Mouse (Mus musculus) liver, embryonic 14.5 days (tissue): ENCODE measurements around the gene Rxra. TPM values are rescaled to one million over a fixed set of nuclear protein-coding genes. Genes with fewer than 3 reads are reported as not detected.
A peak's percentile ranks its signal among the peaks of the same experiment; 100 is the strongest.

ENCODE experiments used
- ATAC-seq: fragments of 200-750 bp; cut with Nextera tagmentation; 2 replicates; pipeline ENCODE4 v1.8.0; 2017; ENCODE audit warnings: moderate number of reproducible peaks, mild to moderate bottlenecking, moderate library complexity; ENCODE audit not compliant: insufficient read depth
- DNase-seq, 3 experiments: peaks; one replicate each; pipeline ENCODE4 v3.0.0-alpha.2; 2012 to 2013; ENCODE audit warnings: low read depth in 3 of 3, low spot score in 3 of 3
- H3K27ac ChIP-seq: fragments of 300-500 bp; sonication (generic); 2 replicates; pipeline ENCODE4 v1.5.1; 2014; ENCODE audit warnings: moderate library complexity, mild to moderate bottlenecking, control low read depth, inconsistent platforms
- H3K27me3 ChIP-seq: fragments of 300-500 bp; sonication (generic); 2 replicates; pipeline ENCODE4 v1.6.1; 2014; ENCODE audit warnings: mild to moderate bottlenecking, low read length, moderate library complexity; ENCODE audit not compliant: control insufficient read depth, insufficient read depth
- H3K36me3 ChIP-seq: fragments of 300-500 bp; sonication (generic); replicated peaks from 2 replicates; pipeline ENCODE4 v1.6.1; 2014; ENCODE audit warnings: low read depth; ENCODE audit not compliant: control insufficient read depth, insufficient read depth
- H3K4me1 ChIP-seq, 2 experiments: fragments of 200-500 bp in 1 of 2; fragments of 300-500 bp in 1 of 2; sonication (generic) in 1 of 2; replicated peaks; 2 replicates each; pipeline ENCODE4 v1.6.1; 2012 to 2014; ENCODE audit warnings: antibody characterized with exemption in 1 of 2, inconsistent platforms in 1 of 2, low read length in 1 of 2; ENCODE audit not compliant: control insufficient read depth in 2 of 2, insufficient read depth in 2 of 2
- H3K4me2 ChIP-seq: fragments of 300-500 bp; sonication (generic); 2 replicates; pipeline ENCODE4 v1.6.1; 2014; ENCODE audit warnings: low read depth, mild to moderate bottlenecking, control low read depth, moderate library complexity
- H3K4me3 ChIP-seq, 2 experiments: fragments of 200-500 bp in 1 of 2; fragments of 300-500 bp in 1 of 2; sonication (generic) in 1 of 2; 2 replicates each; pipeline ENCODE4 v1.5.1; 2012 to 2014; ENCODE audit warnings: low read depth in 2 of 2, low read length in 2 of 2, mild to moderate bottlenecking in 2 of 2, control low read depth in 1 of 2, inconsistent platforms in 1 of 2, moderate library complexity in 1 of 2; ENCODE audit not compliant: insufficient read depth in 1 of 2
- H3K9ac ChIP-seq: fragments of 300-500 bp; sonication (generic); replicated peaks from 2 replicates; pipeline ENCODE4 v1.6.1; 2014; ENCODE audit warnings: mild to moderate bottlenecking, control low read depth, moderate library complexity
- H3K9me3 ChIP-seq: fragments of 300-500 bp; sonication (generic); 2 replicates; pipeline ENCODE4 v1.6.1; 2016; ENCODE audit warnings: low read length, mixed read lengths; ENCODE audit not compliant: control insufficient read depth
- CTCF ChIP-seq: IDR thresholded peaks from 2 replicates; pipeline ENCODE4 v1.5.1; 2016; ENCODE audit warnings: antibody characterized with exemption, low read depth, control low read depth
- EP300 ChIP-seq: IDR thresholded peaks from 2 replicates; pipeline ENCODE4 v1.6.1; 2016; ENCODE audit warnings: antibody characterized with exemption, low read depth
- WGBS: fragments of 180-500 bp; shearing (Covaris S2); extraction: QIAGEN DNeasy Blood & Tissue Kit; methylation state at CpG from one replicate; pipeline ENCODE4 v1.1.7; 2014; ENCODE audit not compliant: insufficient replicate concordance; 5-methylcytosine and 5-hydroxymethylcytosine counted together
- polyA plus RNA-seq, 2 experiments: library from polyadenylated mRNA; depleted of rRNA in 1 of 2; stranded (reverse) in 1 of 2; unstranded in 1 of 2; fragments of >200 nt; fragmentation: Nextera tagmentation in 1 of 2; extraction: Ambion mirVana in 1 of 2; gene quantifications; 2 replicates each; pipeline versions ENCODE4 v1.2.1 to v1.2.3; 2012 to 2014

The Rxra gene
- polyA plus RNA-seq, 2 experiments, result 2.4 to 7.5 TPM

DNA sequence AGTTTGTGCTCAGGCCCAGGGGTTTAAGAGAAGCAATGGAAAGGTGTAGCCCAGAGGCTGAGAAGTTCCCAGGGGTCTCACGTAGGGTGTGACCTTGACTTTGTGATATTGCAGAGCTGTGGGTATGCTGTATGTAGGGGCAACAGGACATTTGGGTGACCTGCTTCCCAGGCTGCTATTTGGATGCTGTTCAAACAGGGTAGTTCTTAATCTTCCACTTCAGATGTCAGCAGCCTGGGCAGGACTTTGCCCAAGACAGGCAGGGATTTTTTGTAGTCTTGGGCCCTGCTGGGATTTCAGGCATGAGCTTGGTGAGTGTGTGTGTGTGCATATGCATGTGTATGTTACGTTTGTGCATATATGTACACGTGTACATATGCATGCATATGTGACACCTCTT, 28.4 kb downstream of the Rxra start:
- WGBS, result 64% methylated on average over 3 of the region's 3 CpGs
- Histone ChIP-seq H3K4me2 (no peak overlapping the region), H3K9me3 (no peaks in the 10 kb centered on the region), H3K4me3 (no peak overlapping the region), H3K27ac (no peak overlapping the region), H3K36me3 (no peaks in the 10 kb centered on the region), H3K9ac (no peak overlapping the region), H3K4me1 (peaks cover 29 to 55% of the 10 kb centered on the region in 2 experiments), H3K27me3 (no peaks in the 10 kb centered on the region)
- ATAC-seq, result no peak
- DNase-seq, result no peak
- TF ChIP-seq EP300 (no peak), CTCF (no peak)

GRCm38 (mm10) chr2:27710871-27711382, 34.7 kb downstream of the Rxra start:
- DNase-seq (no peak), ATAC-seq (no peak)
- H3K27me3 ChIP-seq, result no peaks in the 10 kb centered on the region
- WGBS, result 54% methylated on average over 3 of the region's 3 CpGs
- H3K4me3 ChIP-seq, result no peak overlapping the region
- TF ChIP-seq EP300 (no peak), CTCF (no peak)
- H3K27ac ChIP-seq, result no peak overlapping the region
- H3K36me3 ChIP-seq, result no peaks in the 10 kb centered on the region
- H3K9ac ChIP-seq, result no peak overlapping the region
- H3K9me3 ChIP-seq, result no peaks in the 10 kb centered on the region
- peaks cover 20 to 57% of the 10 kb centered on the region in 2 experiments for H3K4me1 ChIP-seq
- no peak overlapping the region for H3K4me2 ChIP-seq

DNA sequence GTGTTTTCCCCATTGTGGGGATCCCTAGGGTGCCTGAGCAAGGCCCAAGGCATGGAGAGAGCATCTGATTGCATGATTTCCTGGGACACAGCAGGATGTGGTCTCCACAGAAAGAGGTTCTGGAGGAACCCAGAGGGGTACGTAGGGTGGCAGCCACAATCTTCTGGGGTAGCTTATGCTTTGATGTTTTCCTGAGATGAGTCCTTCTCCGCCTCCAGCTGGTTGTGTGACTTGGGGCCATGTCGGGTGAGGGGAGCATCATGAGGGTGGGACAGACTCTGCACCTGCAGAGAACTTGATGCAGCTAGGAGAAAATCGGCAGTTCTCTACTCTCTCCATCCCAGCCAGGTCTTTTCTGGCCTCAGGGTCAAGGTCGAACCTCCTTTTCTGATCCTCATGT, 36.4 kb downstream of the Rxra start:
- no peak for TF ChIP-seq CTCF
- TF ChIP-seq EP300, result no peak
- Histone ChIP-seq H3K4me2 (no peak overlapping the region), H3K27ac (no peak overlapping the region), H3K4me1 (peaks cover 20 to 57% of the 10 kb centered on the region in 2 experiments), H3K9ac (no peak overlapping the region), H3K4me3 (no peak overlapping the region), H3K9me3 (no peaks in the 10 kb centered on the region), H3K36me3 (no peaks in the 10 kb centered on the region), H3K27me3 (no peaks in the 10 kb centered on the region)
- ATAC-seq, result no peak
- DNase-seq, result no peak
- WGBS, result 59% methylated on average over 5 of the region's 5 CpGs

DNA sequence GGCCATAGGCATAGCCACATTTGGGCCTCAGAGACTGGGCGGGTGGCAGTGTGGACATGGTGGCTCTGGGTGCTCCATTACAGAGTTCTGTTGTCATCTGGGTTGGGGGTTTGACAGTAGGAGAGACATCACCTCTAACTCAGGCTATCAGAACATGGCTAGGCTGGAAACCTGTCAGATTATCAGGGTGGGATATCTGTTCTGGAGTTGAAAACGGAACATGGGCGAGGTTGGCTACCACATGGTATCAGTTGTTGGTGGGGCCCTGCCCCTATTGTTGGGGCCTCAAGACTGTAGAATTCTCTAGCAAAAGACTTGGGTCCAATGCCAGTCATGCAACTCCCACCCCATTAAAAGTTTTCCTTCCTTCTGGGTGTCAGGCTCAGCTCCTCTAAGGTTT, 37.1 kb downstream of the Rxra start:
- no peaks in the 10 kb centered on the region for H3K27me3 ChIP-seq
- ATAC-seq (peak; percentile 63; the same call in 1 of the 2 replicates), DNase-seq (no peak)
- TF ChIP-seq CTCF, result no peak
- no peak for TF ChIP-seq EP300
- WGBS, result 24% methylated on average over 3 of the region's 3 CpGs
- no peaks in the 10 kb centered on the region for H3K9me3 ChIP-seq
- no peak overlapping the region for H3K27ac ChIP-seq
- no peak overlapping the region for H3K9ac ChIP-seq
- no peaks in the 10 kb centered on the region for H3K36me3 ChIP-seq
- peaks cover 25 to 60% of the 10 kb centered on the region in 2 experiments for H3K4me1 ChIP-seq
- no peak overlapping the region for H3K4me3 ChIP-seq
- H3K4me2 ChIP-seq, result peak overlapping the region; percentile 41

DNA sequence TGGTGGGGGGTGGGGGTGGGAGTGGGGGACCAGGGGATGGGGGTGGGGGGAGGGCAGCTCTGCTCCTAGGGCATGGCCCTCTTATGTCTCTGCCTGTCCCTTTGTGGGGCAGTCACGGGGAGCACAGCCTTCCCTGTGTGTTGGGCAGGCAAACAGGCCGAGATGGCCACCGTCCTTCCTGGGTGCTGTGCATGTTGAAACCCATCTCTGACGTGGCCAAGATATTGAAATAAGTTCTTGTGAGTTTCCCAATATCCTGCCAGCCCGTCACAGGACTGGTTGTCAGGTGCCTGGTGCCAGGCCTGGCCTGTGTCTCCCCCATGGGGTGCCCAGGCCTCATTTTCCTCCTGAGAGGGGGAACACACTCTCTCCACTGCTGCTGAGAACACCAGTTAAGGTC, 37.9 kb downstream of the Rxra start:
- DNase-seq (no peak), ATAC-seq (no peak)
- Histone ChIP-seq H3K9ac (no peak overlapping the region), H3K27ac (no peak overlapping the region), H3K27me3 (no peaks in the 10 kb centered on the region), H3K4me2 (no peak overlapping the region; the same call in 1 of the 2 replicates), H3K4me1 (peaks cover 32 to 68% of the 10 kb centered on the region in 2 experiments), H3K4me3 (no peak overlapping the region), H3K9me3 (no peaks in the 10 kb centered on the region), H3K36me3 (no peaks in the 10 kb centered on the region)
- 55% methylated on average over 5 of the region's 5 CpGs for WGBS
- TF ChIP-seq CTCF (no peak), EP300 (no peak)
